ENCODE assay signal across 17 mouse cellular contexts in genomic region chr12:16035551-16035950, GRCm38 (mm10).
"Had no signal": no experiment of that assay in that cellular context is flagged by ENCODE, and none has a peak within 500 bp of the region (broad histone marks: within the 10 kb centered on the region; RNA-seq: fewer than 3 reads in every experiment).

No protein-coding gene starts in this region.

- H3K4me1 ChIP-seq: lung, embryonic 15.5 days; midbrain, embryonic 13.5 days; midbrain, embryonic 15.5 days; neural tube, embryonic 12.5 days; stomach, embryonic 15.5 days had no signal

- H3K9me3 ChIP-seq: lung, embryonic 15.5 days; megakaryocyte, embryonic 14.5 days; midbrain, embryonic 13.5 days; midbrain, embryonic 15.5 days; neural tube, embryonic 12.5 days; stomach, embryonic 15.5 days had no signal

- H3K9ac ChIP-seq: lung, embryonic 15.5 days; midbrain, embryonic 13.5 days; midbrain, embryonic 15.5 days; neural tube, embryonic 12.5 days; stomach, embryonic 15.5 days had no signal

- H3K27me3 ChIP-seq: lung, embryonic 15.5 days; megakaryocyte, embryonic 14.5 days; midbrain, embryonic 13.5 days; midbrain, embryonic 15.5 days; neural tube, embryonic 12.5 days; stomach, embryonic 15.5 days had no signal

- ATAC-seq: lung, postnatal 0 days; midbrain, embryonic 13.5 days; midbrain, embryonic 15.5 days had no signal

- H3K4me2 ChIP-seq: lung, embryonic 15.5 days; midbrain, embryonic 11.5 days; midbrain, embryonic 13.5 days; midbrain, embryonic 15.5 days; neural tube, embryonic 12.5 days; stomach, embryonic 15.5 days had no signal

- H3K36me3 ChIP-seq: lung, embryonic 15.5 days; midbrain, embryonic 13.5 days; midbrain, embryonic 15.5 days; neural tube, embryonic 12.5 days; stomach, embryonic 15.5 days had no signal

- DNase-seq: lung, adult 2 months; lung, postnatal 14 days; lung, postnatal 36 days; right cerebral cortex, postnatal 14 days; thymus, adult 2 months; thymus, postnatal 25 days; thymus, postnatal 4 days had no signal

- H3K4me3 ChIP-seq: lung, embryonic 15.5 days; megakaryocyte, embryonic 14.5 days; midbrain, embryonic 13.5 days; midbrain, embryonic 15.5 days; neural tube, embryonic 12.5 days; stomach, embryonic 15.5 days had no signal

- H3K27ac ChIP-seq: lung, embryonic 15.5 days; macrophage; midbrain, embryonic 13.5 days; midbrain, embryonic 15.5 days; neural tube, embryonic 12.5 days; stomach, embryonic 15.5 days; stomach, postnatal 0 days had no signal
